Mouse (Mus musculus): Measurements from ENCODE around the gene Fam213b. TPM values are rescaled to one million over a fixed set of nuclear protein-coding genes. Genes with fewer than 3 reads are reported as not detected.
A peak's percentile ranks its signal among the peaks of the same experiment; 100 is the strongest.

The Fam213b gene
- polyA plus RNA-seq, 1 experiment from 2014 or later: 42.0 TPM

GRCm38 (mm10) chr4:154926969-154927898 is 28.3 kb upstream of the Fam213b start:
- DNase-seq (ENCODE audit: low spot score) (no peak), ATAC-seq (replicated peaks; ENCODE audit: low FRiP score, low read depth) (no peak)
- Histone ChIP-seq H3K9ac (ENCODE audit: low read depth, low read length) (peak overlapping the region; percentile 35; the same call in 1 of the 2 replicates), H3K4me3 (replicated peaks; ENCODE audit: low read depth, low read length) (peak overlapping the region; percentile 10), H3K36me3 (ENCODE audit: insufficient read depth, low read length) (no peaks in the 10 kb centered on the region), H3K9me3 (replicated peaks; ENCODE audit: low read length) (no peaks in the 10 kb centered on the region), H3K27ac (peak overlapping the region; percentile 31), H3K27me3 (ENCODE audit: insufficient read depth, low read length) (no peaks in the 10 kb centered on the region), H3K4me2 (ENCODE audit: low read length) (peak overlapping the region; percentile 42), H3K4me1 (replicated peaks; ENCODE audit: insufficient read depth, low read length) (no peaks in the 10 kb centered on the region; the same call in none of the 2 replicates)
- no peak for TF ChIP-seq CTCF (IDR thresholded peaks at IDR 0.05; ENCODE audit: low read depth)
- whole genome bisulfite sequencing: 57% methylated on average over 9 of the region's 9 CpGs

GRCm38 (mm10) chr4:154925413-154925812 is 26.5 kb upstream of the Fam213b start:
- no peaks in the 10 kb centered on the region for H3K27me3 ChIP-seq (ENCODE audit: insufficient read depth, low read length)
- DNase-seq (ENCODE audit: low spot score) (no peak), ATAC-seq (replicated peaks; ENCODE audit: low FRiP score, low read depth) (no peak)
- H3K9ac ChIP-seq (ENCODE audit: low read depth, low read length): no peak overlapping the region
- no peak overlapping the region for H3K4me2 ChIP-seq (ENCODE audit: low read length)
- H3K36me3 ChIP-seq (ENCODE audit: insufficient read depth, low read length): no peaks in the 10 kb centered on the region
- whole genome bisulfite sequencing: 47% methylated on average over 4 of the region's 4 CpGs
- H3K4me1 ChIP-seq (replicated peaks; ENCODE audit: insufficient read depth, low read length): no peaks in the 10 kb centered on the region; the same call in none of the 2 replicates
- H3K27ac ChIP-seq: no peak overlapping the region
- H3K9me3 ChIP-seq (replicated peaks; ENCODE audit: low read length): no peaks in the 10 kb centered on the region
- TF ChIP-seq CTCF (IDR thresholded peaks at IDR 0.05; ENCODE audit: low read depth): peak; percentile 44
- H3K4me3 ChIP-seq (replicated peaks; ENCODE audit: low read depth, low read length): no peak overlapping the region

GRCm38 (mm10) chr4:154922931-154923330 is 24.0 kb upstream of the Fam213b start:
- Histone ChIP-seq H3K4me2 (ENCODE audit: low read length) (no peak overlapping the region), H3K4me1 (replicated peaks; ENCODE audit: insufficient read depth, low read length) (no peaks in the 10 kb centered on the region; the same call in 1 of the 2 replicates), H3K4me3 (replicated peaks; ENCODE audit: low read depth, low read length) (no peak overlapping the region), H3K36me3 (ENCODE audit: insufficient read depth, low read length) (no peaks in the 10 kb centered on the region), H3K27ac (no peak overlapping the region), H3K9ac (ENCODE audit: low read depth, low read length) (no peak overlapping the region), H3K9me3 (replicated peaks; ENCODE audit: low read length) (no peaks in the 10 kb centered on the region), H3K27me3 (ENCODE audit: insufficient read depth, low read length) (no peaks in the 10 kb centered on the region)
- TF ChIP-seq CTCF (IDR thresholded peaks at IDR 0.05; ENCODE audit: low read depth): no peak
- WGBS: 76% methylated on average over 5 of the region's 5 CpGs
- no peak for ATAC-seq (replicated peaks; ENCODE audit: low FRiP score, low read depth)
- no peak for DNase-seq (ENCODE audit: low spot score)

DNA sequence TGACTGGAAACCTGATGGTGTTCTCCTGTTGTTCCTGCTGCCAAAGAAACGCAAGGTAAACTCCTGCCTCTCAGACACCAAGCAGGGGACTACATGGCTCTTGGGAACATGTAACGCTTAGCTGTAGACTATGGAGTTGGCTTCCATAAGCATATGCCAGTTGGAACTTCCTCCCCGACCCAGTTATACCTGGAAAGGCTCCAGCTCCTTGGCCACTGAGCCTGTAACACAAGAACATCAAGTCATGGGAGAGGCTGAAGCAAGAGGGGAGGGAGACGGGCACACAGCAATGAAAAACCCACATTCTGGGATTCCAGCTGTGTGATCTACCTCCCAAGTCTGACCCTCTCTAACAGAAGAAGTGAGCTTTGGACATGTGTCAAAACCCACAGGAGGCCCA is 23.4 kb upstream of the Fam213b start:
- no peak overlapping the region for H3K4me2 ChIP-seq (ENCODE audit: low read length)
- H3K27ac ChIP-seq: no peak overlapping the region
- H3K4me3 ChIP-seq (replicated peaks; ENCODE audit: low read depth, low read length): no peak overlapping the region
- H3K36me3 ChIP-seq (ENCODE audit: insufficient read depth, low read length): no peaks in the 10 kb centered on the region
- ATAC-seq (replicated peaks; ENCODE audit: low FRiP score, low read depth) (no peak), DNase-seq (ENCODE audit: low spot score) (no peak)
- 77% methylated on average over 4 of the region's 4 CpGs for WGBS
- H3K9me3 ChIP-seq (replicated peaks; ENCODE audit: low read length): no peaks in the 10 kb centered on the region
- no peaks in the 10 kb centered on the region for H3K27me3 ChIP-seq (ENCODE audit: insufficient read depth, low read length)
- no peaks in the 10 kb centered on the region; the same call in 1 of the 2 replicates for H3K4me1 ChIP-seq (replicated peaks; ENCODE audit: insufficient read depth, low read length)
- H3K9ac ChIP-seq (ENCODE audit: low read depth, low read length): no peak overlapping the region
- TF ChIP-seq CTCF (IDR thresholded peaks at IDR 0.05; ENCODE audit: low read depth): no peak

DNA sequence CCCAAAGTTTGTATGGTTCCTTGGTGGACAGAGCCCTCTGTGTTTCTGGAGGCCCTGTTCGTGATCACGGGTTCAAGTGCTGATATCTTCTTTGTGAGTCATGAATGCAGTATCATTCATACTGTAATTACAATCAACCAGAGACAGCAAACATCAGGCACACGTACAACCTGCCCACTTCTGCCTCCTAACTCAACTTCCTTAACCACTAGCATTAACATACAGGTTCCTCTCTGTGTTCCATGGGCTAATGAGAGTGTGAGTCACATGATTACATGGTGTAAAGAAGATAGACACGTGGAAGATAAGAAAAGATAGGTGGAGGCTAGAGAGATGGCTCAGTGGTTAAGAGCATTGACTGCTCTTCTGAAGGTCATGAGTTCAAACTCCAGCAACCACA is 17.7 kb upstream of the Fam213b start:
- H3K9me3 ChIP-seq (replicated peaks; ENCODE audit: low read length): no peaks in the 10 kb centered on the region
- no peak overlapping the region for H3K4me3 ChIP-seq (replicated peaks; ENCODE audit: low read depth, low read length)
- H3K36me3 ChIP-seq (ENCODE audit: insufficient read depth, low read length): no peaks in the 10 kb centered on the region
- no peak overlapping the region for H3K4me2 ChIP-seq (ENCODE audit: low read length)
- WGBS: 83% methylated on average over 4 of the region's 4 CpGs
- H3K4me1 ChIP-seq (replicated peaks; ENCODE audit: insufficient read depth, low read length): no peaks in the 10 kb centered on the region
- DNase-seq (ENCODE audit: low spot score): no peak
- TF ChIP-seq CTCF (IDR thresholded peaks at IDR 0.05; ENCODE audit: low read depth): no peak
- ATAC-seq (replicated peaks; ENCODE audit: low FRiP score, low read depth): no peak
- no peak overlapping the region for H3K9ac ChIP-seq (ENCODE audit: low read depth, low read length)
- no peaks in the 10 kb centered on the region for H3K27me3 ChIP-seq (ENCODE audit: insufficient read depth, low read length)
- H3K27ac ChIP-seq: no peak overlapping the region

GRCm38 (mm10) chr4:154915286-154915685 is 16.4 kb upstream of the Fam213b start:
- no peak overlapping the region for H3K4me3 ChIP-seq (replicated peaks; ENCODE audit: low read depth, low read length)
- no peaks in the 10 kb centered on the region for H3K9me3 ChIP-seq (replicated peaks; ENCODE audit: low read length)
- DNase-seq (ENCODE audit: low spot score) (no peak), ATAC-seq (replicated peaks; ENCODE audit: low FRiP score, low read depth) (no peak)
- 69% methylated on average over 10 of the region's 10 CpGs for WGBS
- no peak overlapping the region for H3K9ac ChIP-seq (ENCODE audit: low read depth, low read length)
- no peak overlapping the region for H3K27ac ChIP-seq
- no peaks in the 10 kb centered on the region for H3K4me1 ChIP-seq (replicated peaks; ENCODE audit: insufficient read depth, low read length)
- H3K27me3 ChIP-seq (ENCODE audit: insufficient read depth, low read length): no peaks in the 10 kb centered on the region
- TF ChIP-seq CTCF (IDR thresholded peaks at IDR 0.05; ENCODE audit: low read depth): no peak
- H3K36me3 ChIP-seq (ENCODE audit: insufficient read depth, low read length): no peaks in the 10 kb centered on the region
- H3K4me2 ChIP-seq (ENCODE audit: low read length): no peak overlapping the region

Measured in kidney, postnatal 0 days (tissue).